Mouse (Mus musculus) embryonic facial prominence, embryonic 13.5 days (tissue): ENCODE data around the gene Stard5. TPM values are rescaled to one million over a fixed set of nuclear protein-coding genes. Genes with fewer than 3 reads are reported as not detected.

Experiments
- ATAC-seq: fragments of 200-750 bp; cut with Nextera tagmentation; 2 replicates; pipeline ENCODE4 v1.8.0; 2017; ENCODE audit warnings: low read depth; ENCODE audit not compliant: insufficient number of reproducible peaks, insufficient read depth, low FRiP score, low TSS enrichment
- H3K27ac ChIP-seq: fragments of 300-500 bp; sonication (generic); 2 replicates; pipeline ENCODE4 v1.5.1; 2015; ENCODE audit warnings: moderate library complexity, mild to moderate bottlenecking, inconsistent platforms
- H3K27me3 ChIP-seq: fragments of 300-500 bp; sonication (generic); 2 replicates; pipeline ENCODE4 v1.6.1; 2015; ENCODE audit warnings: mild to moderate bottlenecking, inconsistent platforms
- H3K36me3 ChIP-seq: fragments of 300-500 bp; sonication (generic); 2 replicates; pipeline ENCODE4 v1.6.1; 2015; ENCODE audit warnings: mild to moderate bottlenecking, inconsistent platforms
- H3K4me1 ChIP-seq: fragments of 300-500 bp; sonication (generic); 2 replicates; pipeline ENCODE4 v1.6.1; 2015; ENCODE audit warnings: inconsistent platforms
- H3K4me2 ChIP-seq: fragments of 300-500 bp; sonication (generic); 2 replicates; pipeline ENCODE4 v1.6.1; 2015; ENCODE audit warnings: moderate library complexity, mild to moderate bottlenecking, inconsistent platforms
- H3K4me3 ChIP-seq: fragments of 300-500 bp; sonication (generic); 2 replicates; pipeline ENCODE4 v1.5.1; 2015; ENCODE audit warnings: mild to moderate bottlenecking, inconsistent platforms
- H3K9ac ChIP-seq: fragments of 300-500 bp; sonication (generic); 2 replicates; pipeline ENCODE4 v1.6.1; 2015; ENCODE audit warnings: mild to moderate bottlenecking, inconsistent platforms
- H3K9me3 ChIP-seq: fragments of 300-500 bp; sonication (generic); 2 replicates; pipeline ENCODE4 v1.6.1; 2016; ENCODE audit warnings: inconsistent platforms
- WGBS: fragments of 180-500 bp; shearing (Covaris S2); methylation state at CpG from one replicate; pipeline ENCODE4 v1.1.7; 2015; ENCODE audit warnings: mixed read lengths; 5-methylcytosine and 5-hydroxymethylcytosine counted together
- polyA plus RNA-seq: library from polyadenylated mRNA; unstranded; fragments of >200 nt; fragmentation: Nextera tagmentation; extraction: Ambion mirVana; gene quantifications from 2 replicates; pipeline ENCODE4 v1.2.1, GENCODE M21; 2015

Gene Stard5
- polyA plus RNA-seq, 1 experiment from 2014 or later = 29.2 TPM

DNA sequence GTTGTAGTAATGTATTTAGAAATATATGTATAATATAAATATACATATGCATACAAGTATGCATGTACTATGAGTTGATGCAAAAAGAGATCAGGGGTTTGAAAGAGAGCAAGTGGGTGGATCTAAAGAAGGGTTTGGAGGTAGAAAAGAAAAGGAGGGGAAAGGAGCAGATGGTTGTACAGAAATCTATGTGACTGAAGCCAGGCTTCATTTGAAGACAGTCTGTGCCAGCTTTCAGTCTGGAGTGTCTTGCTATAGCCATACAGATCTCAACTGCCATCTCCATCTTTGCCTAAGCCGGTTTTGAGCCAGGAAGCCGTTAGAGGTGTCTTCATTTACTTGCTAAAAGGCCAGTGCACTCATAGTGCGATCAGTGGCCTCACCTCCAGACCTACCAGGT, 16.5 kb upstream of the Stard5 start:
- Histone ChIP-seq H3K27me3 (no peaks in the 10 kb centered on the region), H3K4me3 (no peak overlapping the region), H3K36me3 (no peaks in the 10 kb centered on the region), H3K9me3 (no peaks in the 10 kb centered on the region), H3K4me2 (no peak overlapping the region), H3K27ac (no peak overlapping the region), H3K4me1 (peaks cover 13% of the 10 kb centered on the region), H3K9ac (no peak overlapping the region)
- WGBS = 89% methylated on average over 3 of the region's 3 CpGs
- no peak for ATAC-seq

DNA sequence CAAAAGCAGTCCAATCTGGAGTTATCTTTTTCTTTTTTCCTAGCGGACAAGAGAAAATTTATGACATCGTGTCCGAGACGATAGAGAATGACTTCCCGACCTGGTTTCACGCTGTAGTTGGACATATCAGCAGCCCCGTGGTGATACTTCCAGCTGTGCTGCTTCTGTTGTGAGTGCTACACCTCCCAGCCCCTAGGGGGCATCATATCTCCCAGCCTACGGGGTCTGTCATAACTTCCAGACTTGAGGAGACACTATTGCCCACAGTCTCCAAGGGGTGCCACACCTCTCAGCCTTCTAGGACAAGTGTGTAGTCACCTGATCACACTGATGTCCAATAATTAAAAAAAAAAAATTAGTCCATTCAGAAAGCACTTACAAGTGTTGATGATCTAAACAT, 15.9 kb upstream of the Stard5 start:
- H3K4me3 ChIP-seq = no peak overlapping the region
- WGBS = 92% methylated on average over 8 of the region's 8 CpGs
- no peak for ATAC-seq

DNA sequence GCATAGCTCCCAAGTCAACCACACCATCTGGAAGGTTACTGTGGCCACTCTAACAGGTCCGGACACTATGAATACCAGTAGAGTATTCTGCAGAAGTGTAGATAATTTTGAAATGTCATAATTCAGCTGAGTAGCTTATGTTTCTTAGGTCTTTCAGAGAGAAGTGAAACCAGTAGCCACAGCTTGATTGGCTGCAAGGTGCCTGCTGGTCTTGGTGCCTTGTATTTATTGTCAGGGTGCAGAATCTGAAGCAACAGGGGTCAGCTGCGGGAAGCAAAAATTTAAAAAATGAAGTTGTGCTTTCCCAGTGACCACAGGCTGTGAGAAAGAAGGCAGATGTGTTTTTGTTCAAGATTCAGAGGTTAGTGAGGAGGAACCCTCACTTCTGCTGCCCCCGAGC, 15.5 kb upstream of the Stard5 start:
- WGBS = 75% methylated on average over 3 of the region's 3 CpGs
- H3K4me2 ChIP-seq = no peak overlapping the region
- H3K9me3 ChIP-seq = no peaks in the 10 kb centered on the region
- no peaks in the 10 kb centered on the region for H3K27me3 ChIP-seq
- H3K36me3 ChIP-seq = no peaks in the 10 kb centered on the region
- no peak for ATAC-seq
- H3K4me3 ChIP-seq = no peak overlapping the region
- H3K9ac ChIP-seq = no peak overlapping the region
- H3K27ac ChIP-seq = no peak overlapping the region
- peaks cover 13% of the 10 kb centered on the region for H3K4me1 ChIP-seq

More for the DNA sequence above, 15.9 kb upstream of the Stard5 start:
- Histone ChIP-seq H3K27ac (no peak overlapping the region), H3K9me3 (no peaks in the 10 kb centered on the region), H3K4me1 (peaks cover 13% of the 10 kb centered on the region), H3K27me3 (no peaks in the 10 kb centered on the region), H3K9ac (no peak overlapping the region), H3K4me2 (no peak overlapping the region), H3K36me3 (no peaks in the 10 kb centered on the region)

DNA sequence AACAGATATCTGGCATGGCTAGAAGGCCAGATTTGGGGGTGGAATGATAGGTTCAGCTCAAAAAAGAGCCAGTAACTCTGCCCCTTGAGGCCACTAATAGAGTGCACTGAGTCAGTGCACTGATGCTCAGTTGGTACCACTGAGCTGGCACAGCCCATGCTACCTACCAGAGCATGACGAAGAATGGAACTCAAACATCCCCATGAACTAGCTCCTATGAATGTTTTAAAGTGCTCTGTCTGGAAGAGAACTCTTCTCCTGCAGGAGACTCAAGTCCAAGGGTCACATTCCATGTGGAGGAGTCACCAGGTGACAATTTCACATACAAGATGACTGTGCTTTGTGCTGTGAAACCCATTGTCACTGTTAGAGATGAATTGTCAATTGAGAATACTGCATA, 13.1 kb upstream of the Stard5 start:
- H3K4me1 ChIP-seq = peaks cover 13% of the 10 kb centered on the region
- no peaks in the 10 kb centered on the region for H3K27me3 ChIP-seq
- no peak overlapping the region for H3K9ac ChIP-seq
- H3K4me2 ChIP-seq = no peak overlapping the region
- ATAC-seq = no peak
- 93% methylated on average over 1 of the region's 1 CpGs for WGBS
- H3K36me3 ChIP-seq = no peaks in the 10 kb centered on the region
- no peaks in the 10 kb centered on the region for H3K9me3 ChIP-seq
- no peak overlapping the region for H3K4me3 ChIP-seq
- no peak overlapping the region for H3K27ac ChIP-seq

DNA sequence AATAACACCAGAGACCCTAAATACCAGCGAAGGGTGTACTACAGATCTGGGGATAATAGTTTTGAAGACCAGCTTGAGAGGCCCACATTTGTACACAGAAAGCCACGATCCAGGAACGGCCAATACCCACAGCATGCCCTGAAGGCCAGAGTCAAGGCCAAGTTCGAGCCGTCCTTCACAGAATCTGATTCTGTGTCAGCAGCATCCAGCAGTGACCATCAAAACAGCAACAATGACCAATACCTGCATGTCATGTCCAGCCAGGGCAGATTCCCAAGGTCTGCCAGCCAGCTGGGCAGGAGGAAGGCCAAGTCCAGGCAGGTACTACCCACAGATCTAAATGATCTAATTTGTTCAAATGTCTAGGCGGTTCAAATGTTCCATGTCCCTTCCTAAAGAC, 9.2 kb upstream of the Stard5 start:
- H3K9ac ChIP-seq = no peak overlapping the region
- no peaks in the 10 kb centered on the region for H3K36me3 ChIP-seq
- 0 out of 2 replicates have a peak, but pooled peaks cover 5% of the 10 kb centered on the region for H3K4me1 ChIP-seq
- no peaks in the 10 kb centered on the region for H3K9me3 ChIP-seq
- 83% methylated on average over 6 of the region's 6 CpGs for WGBS
- no peaks in the 10 kb centered on the region for H3K27me3 ChIP-seq
- no peak overlapping the region for H3K27ac ChIP-seq
- no peak overlapping the region for H3K4me3 ChIP-seq
- ATAC-seq = no peak
- H3K4me2 ChIP-seq = no peak overlapping the region

DNA sequence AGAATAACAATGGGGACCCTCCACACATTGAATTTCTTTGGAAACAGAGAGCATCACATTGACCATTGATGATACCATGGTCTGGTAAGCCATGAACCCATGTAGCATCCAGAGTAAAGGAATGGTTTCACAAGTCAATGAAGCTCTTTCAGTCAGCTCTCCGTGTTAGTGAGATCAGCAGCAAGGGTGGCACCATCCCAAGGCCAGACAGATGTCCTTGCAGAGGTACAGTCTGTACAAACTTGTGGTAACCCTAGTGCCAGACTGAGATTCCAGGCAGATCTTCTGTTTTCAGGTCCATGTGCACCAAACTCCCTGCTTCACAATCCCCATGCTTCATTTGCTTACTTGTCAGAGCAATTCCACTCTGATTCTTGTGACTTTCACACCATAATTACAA, 7.7 kb upstream of the Stard5 start:
- ATAC-seq = no peak
- 82% methylated on average over 1 of the region's 1 CpGs for WGBS

DNA sequence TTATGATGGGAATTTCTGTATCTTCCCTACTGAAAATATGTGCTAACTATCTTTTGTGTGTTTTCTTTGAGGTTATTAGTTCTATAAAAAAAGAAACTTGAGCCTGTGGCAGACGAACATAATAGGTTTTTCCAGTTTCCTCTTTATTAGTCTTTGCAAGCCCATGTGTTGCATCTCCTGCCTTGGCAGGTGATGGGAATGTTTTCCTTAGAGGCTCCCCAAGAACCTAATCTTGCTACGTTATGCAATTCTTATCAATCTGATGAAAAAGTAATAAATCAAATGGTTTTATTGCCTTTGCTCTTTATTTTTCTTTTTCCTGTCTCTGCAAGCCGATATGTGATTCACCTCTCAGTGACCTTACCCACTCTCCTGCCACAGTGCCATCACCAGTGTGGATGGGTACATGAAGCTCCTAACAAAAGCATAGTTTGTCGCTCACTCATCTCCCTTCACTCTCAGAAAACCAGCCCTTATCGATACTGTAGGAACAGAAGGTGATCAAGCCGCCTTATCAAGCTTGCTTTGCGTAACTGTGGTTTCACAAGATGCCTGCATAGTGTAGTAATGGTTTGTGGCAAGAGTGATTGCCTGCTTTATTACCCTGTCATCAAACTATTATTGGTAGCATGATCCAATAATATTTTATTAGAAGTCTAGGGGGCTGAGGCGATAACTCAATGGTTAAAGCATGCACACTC, 5.1 kb upstream of the Stard5 start:
- H3K27me3 ChIP-seq = no peaks in the 10 kb centered on the region
- H3K4me2 ChIP-seq = no peak overlapping the region
- no peak overlapping the region for H3K4me3 ChIP-seq
- WGBS = 86% methylated on average over 8 of the region's 8 CpGs
- H3K36me3 ChIP-seq = no peaks in the 10 kb centered on the region
- H3K9ac ChIP-seq = no peak overlapping the region
- H3K4me1 ChIP-seq = peaks cover 9% of the 10 kb centered on the region
- H3K9me3 ChIP-seq = no peaks in the 10 kb centered on the region
- ATAC-seq = no peak
- H3K27ac ChIP-seq = no peak overlapping the region

More for the DNA sequence above, 7.7 kb upstream of the Stard5 start:
- H3K4me3 ChIP-seq = no peak overlapping the region
- H3K9ac ChIP-seq = no peak overlapping the region
- no peaks in the 10 kb centered on the region for H3K27me3 ChIP-seq
- no peaks in the 10 kb centered on the region for H3K36me3 ChIP-seq
- H3K9me3 ChIP-seq = no peaks in the 10 kb centered on the region
- no peaks in the 10 kb centered on the region for H3K4me1 ChIP-seq
- no peak overlapping the region for H3K27ac ChIP-seq
- H3K4me2 ChIP-seq = no peak overlapping the region

DNA sequence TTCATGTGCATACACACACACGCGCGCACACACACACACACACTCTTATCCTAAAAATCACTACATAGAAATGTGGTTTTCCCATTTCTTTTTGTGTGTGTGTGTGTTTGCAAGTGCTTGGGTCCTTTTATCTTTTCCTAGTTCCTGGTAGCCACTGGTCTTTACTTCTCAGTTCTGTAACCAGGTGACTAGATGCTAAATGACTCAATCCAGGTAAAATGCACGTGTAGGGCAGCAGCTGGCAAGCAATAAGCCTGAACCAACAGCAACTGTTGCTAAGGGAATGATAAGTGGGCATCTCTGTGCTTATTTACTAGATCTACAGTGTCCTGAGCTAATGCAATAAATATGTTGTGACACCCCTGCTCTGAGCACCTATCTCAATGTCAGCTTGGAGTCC, 4.4 kb upstream of the Stard5 start:
- ATAC-seq = no peak
- no peaks in the 10 kb centered on the region for H3K27me3 ChIP-seq
- H3K27ac ChIP-seq = no peak overlapping the region
- peaks cover 9% of the 10 kb centered on the region for H3K4me1 ChIP-seq
- H3K4me3 ChIP-seq = no peak overlapping the region
- no peak overlapping the region for H3K9ac ChIP-seq
- 90% methylated on average over 4 of the region's 4 CpGs for whole genome bisulfite sequencing
- no peak overlapping the region for H3K4me2 ChIP-seq
- no peaks in the 10 kb centered on the region for H3K9me3 ChIP-seq
- no peaks in the 10 kb centered on the region for H3K36me3 ChIP-seq

DNA sequence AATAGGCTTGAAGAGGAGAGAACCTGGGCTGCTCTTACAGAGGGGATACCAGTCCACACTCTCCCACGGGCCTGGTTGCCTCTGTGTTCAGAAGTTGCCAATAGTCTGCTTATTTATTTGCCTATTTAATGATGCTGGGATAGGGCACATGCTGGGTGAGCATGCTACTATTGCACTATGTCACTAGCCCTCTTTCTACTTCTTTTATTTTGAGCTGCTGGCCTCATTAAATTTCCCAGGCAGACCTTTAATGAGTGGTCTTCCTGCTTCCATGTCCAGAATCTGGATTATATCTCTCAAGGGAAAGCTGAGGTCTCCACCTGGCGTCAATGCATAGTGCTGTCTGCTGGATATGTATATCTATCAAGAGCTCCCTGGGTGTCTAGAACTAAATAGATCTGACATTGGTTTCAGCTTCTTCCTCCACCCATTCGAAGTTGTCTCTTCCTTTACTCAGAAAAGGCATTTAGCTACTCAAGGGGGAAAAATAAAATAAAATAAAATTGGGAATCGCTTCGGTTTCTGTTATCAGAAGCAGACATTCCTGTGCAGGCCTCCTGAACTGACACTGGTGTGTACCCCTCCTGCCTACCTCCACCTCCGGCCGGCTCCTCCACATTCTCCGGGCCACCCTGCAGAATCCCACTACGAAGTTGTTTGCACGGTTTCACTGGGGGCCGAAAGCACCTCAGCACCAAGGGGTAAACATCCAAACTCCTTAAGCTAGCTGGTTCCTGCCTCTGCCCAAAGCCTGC, 509 bp upstream of the Stard5 start:
- 14% methylated on average over 11 of the region's 11 CpGs for WGBS
- peak overlapping the region; percentile 76 for H3K4me2 ChIP-seq
- no peaks in the 10 kb centered on the region for H3K9me3 ChIP-seq
- no peak; the same call in 1 of the 2 replicates for ATAC-seq
- peak overlapping the region; percentile 74; the same call in 1 of the 2 replicates for H3K27ac ChIP-seq
- H3K27me3 ChIP-seq = no peaks in the 10 kb centered on the region
- H3K4me3 ChIP-seq = peak overlapping the region; percentile 71
- H3K9ac ChIP-seq = peak overlapping the region; percentile 82
- H3K4me1 ChIP-seq = peaks cover 34% of the 10 kb centered on the region
- peaks cover 5% of the 10 kb centered on the region; the same call in 1 of the 2 replicates for H3K36me3 ChIP-seq

DNA sequence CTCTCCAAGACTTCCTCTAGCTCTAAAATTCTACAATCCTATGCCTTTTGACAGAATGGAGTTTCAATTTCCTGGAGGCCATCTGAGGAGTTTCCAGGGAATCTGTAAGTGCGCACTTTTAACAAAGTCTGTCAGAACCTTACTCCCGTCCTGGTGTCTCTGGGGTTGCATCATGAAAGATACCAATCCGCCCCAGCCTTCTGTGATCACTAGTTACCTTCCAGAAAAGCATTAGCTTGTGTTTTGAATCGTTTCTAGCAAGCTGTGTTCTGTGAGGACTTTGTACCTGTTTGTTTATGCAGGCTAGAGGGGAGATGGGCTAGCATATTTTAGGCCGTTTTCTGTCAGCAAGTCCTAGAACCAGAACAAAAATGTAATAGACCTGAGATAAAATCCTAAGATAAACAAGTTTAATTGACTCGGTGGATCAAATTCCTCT, 942 bp downstream of the Stard5 start:
- H3K4me1 ChIP-seq = peaks cover 34% of the 10 kb centered on the region
- H3K27ac ChIP-seq = peak overlapping the region; percentile 44; the same call in 1 of the 2 replicates
- H3K4me3 ChIP-seq = peak overlapping the region; percentile 71
- 36% methylated on average over 6 of the region's 6 CpGs for WGBS
- H3K27me3 ChIP-seq = no peaks in the 10 kb centered on the region
- H3K9me3 ChIP-seq = no peaks in the 10 kb centered on the region
- H3K4me2 ChIP-seq = peak overlapping the region; percentile 76
- peak overlapping the region; percentile 82 for H3K9ac ChIP-seq
- no peak for ATAC-seq
- peaks cover 20% of the 10 kb centered on the region for H3K36me3 ChIP-seq

DNA sequence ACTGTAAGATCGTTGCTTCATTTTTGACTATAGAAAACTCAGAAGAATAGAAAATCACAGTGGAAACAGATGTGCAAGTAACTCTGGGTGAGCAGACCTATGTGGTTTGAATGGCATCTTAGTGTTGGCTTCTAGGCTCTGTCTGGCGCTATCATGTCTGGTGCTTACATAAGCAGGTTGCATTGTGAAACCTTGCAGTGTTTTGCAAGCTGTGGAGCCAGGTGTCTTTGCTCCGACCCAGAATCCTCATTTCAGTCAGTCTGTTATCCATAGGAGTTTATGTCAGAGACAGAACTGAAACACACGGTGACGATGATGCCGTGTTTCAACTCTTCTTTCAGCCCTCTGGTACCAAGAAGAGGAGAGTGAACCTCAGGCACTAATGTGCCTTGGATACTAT, 2.1 kb downstream of the Stard5 start:
- peak overlapping the region; percentile 71; the same call in 1 of the 2 replicates for H3K4me3 ChIP-seq
- H3K27ac ChIP-seq = peak overlapping the region; percentile 45
- H3K4me1 ChIP-seq = peaks cover 34% of the 10 kb centered on the region
- no peaks in the 10 kb centered on the region for H3K27me3 ChIP-seq
- H3K4me2 ChIP-seq = peak overlapping the region; percentile 76
- peak overlapping the region; percentile 27; the same call in 1 of the 2 replicates for H3K9ac ChIP-seq
- ATAC-seq = no peak
- WGBS = 54% methylated on average over 6 of the region's 6 CpGs
- H3K9me3 ChIP-seq = no peaks in the 10 kb centered on the region
- H3K36me3 ChIP-seq = peaks cover 31% of the 10 kb centered on the region

DNA sequence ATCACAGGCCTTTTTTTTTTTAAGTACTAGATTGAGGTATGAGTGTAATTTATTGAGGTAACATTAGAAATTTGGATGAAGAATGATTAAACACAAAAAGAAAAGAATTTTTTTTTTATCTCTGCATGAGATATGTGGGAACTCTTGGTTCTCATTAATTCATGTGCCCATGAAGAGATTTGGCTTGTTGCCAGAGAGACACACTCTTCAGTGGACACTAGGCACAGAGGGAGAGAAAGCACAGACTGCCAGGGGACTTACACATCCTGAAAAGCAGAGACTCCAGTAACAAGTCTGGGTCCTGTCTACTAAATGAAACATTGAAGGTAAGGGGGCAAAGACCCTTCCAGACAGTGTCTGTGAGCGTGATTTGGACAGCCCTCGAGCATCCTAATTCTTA, 4.0 kb downstream of the Stard5 start:
- Histone ChIP-seq H3K4me2 (no peak overlapping the region), H3K4me3 (no peak overlapping the region), H3K9me3 (no peaks in the 10 kb centered on the region), H3K27me3 (no peaks in the 10 kb centered on the region), H3K27ac (no peak overlapping the region), H3K36me3 (peaks cover 49% of the 10 kb centered on the region), H3K9ac (no peak overlapping the region), H3K4me1 (peaks cover 32% of the 10 kb centered on the region)
- ATAC-seq = no peak
- 89% methylated on average over 2 of the region's 2 CpGs for WGBS
